Mouse (Mus musculus) hindbrain, embryonic 15.5 days (tissue): ENCODE results near the gene Rnf212. TPM values are rescaled to one million over a fixed set of nuclear protein-coding genes. Genes with fewer than 3 reads are reported as not detected.

Experiments
- ATAC-seq: fragments of 200-750 bp; cut with Nextera tagmentation; 2 replicates; pipeline ENCODE4 v1.8.0; 2017; ENCODE audit warnings: low read depth, moderate number of reproducible peaks, moderate TSS enrichment; ENCODE audit not compliant: low FRiP score
- H3K27ac ChIP-seq: fragments of 300-500 bp; sonication (generic); replicated peaks from 2 replicates; pipeline ENCODE4 v1.5.1; 2015; ENCODE audit warnings: mild to moderate bottlenecking, inconsistent platforms
- H3K27me3 ChIP-seq: fragments of 300-500 bp; sonication (generic); 2 replicates; pipeline ENCODE4 v1.6.1; 2015; ENCODE audit warnings: control low read depth, inconsistent platforms
- H3K36me3 ChIP-seq: fragments of 300-500 bp; sonication (generic); 2 replicates; pipeline ENCODE4 v1.6.1; 2015; ENCODE audit warnings: control low read depth, inconsistent platforms
- H3K4me1 ChIP-seq: fragments of 300-500 bp; sonication (generic); replicated peaks from 2 replicates; pipeline ENCODE4 v1.6.1; 2015; ENCODE audit warnings: control low read depth, inconsistent platforms
- H3K4me2 ChIP-seq: fragments of 300-500 bp; sonication (generic); 2 replicates; pipeline ENCODE4 v1.6.1; 2015; ENCODE audit warnings: moderate library complexity, mild to moderate bottlenecking, inconsistent platforms
- H3K4me3 ChIP-seq: fragments of 300-500 bp; sonication (generic); 2 replicates; pipeline ENCODE4 v1.5.1; 2015; ENCODE audit warnings: mild to moderate bottlenecking, inconsistent platforms
- H3K9ac ChIP-seq: fragments of 300-500 bp; sonication (generic); 2 replicates; pipeline ENCODE4 v1.6.1; 2015; ENCODE audit warnings: inconsistent platforms
- H3K9me3 ChIP-seq: fragments of 300-500 bp; sonication (generic); 2 replicates; pipeline ENCODE4 v1.6.1; 2016; ENCODE audit warnings: control low read depth, inconsistent platforms
- WGBS: fragments of 180-500 bp; shearing (Covaris S2); methylation state at CpG from one replicate; pipeline ENCODE4 v1.1.7; 2015; 5-methylcytosine and 5-hydroxymethylcytosine counted together
- polyA plus RNA-seq: library from polyadenylated mRNA; unstranded; fragments of >200 nt; fragmentation: Nextera tagmentation; extraction: Ambion mirVana; gene quantifications from 2 replicates; pipeline ENCODE4 v1.2.1, GENCODE M21; 2015

Rnf212 gene
- polyA plus RNA-seq, 1 experiment from 2014 or later = not detected

DNA sequence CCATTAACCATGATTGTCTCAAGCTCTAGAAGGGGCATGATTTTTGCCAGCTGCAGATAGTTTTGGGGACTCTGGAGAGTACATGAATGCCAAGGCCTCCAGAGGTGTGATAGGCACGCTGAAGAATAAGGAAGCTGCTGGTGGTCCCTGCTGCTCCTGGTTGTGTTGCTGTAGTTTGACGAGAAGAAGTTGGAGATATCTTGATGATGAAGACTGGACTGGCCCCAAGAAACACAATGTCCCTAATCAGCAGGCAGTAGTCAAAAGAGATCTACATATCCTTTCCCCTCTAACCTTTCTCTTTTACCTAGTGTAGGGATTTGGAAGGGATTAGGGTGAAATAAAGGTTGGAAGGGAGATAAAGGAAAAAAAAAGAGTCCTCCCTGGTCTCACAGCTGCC lies 32.2 kb downstream of the Rnf212 start:
- H3K4me2 ChIP-seq = no peak overlapping the region
- H3K27me3 ChIP-seq = no peaks in the 10 kb centered on the region
- no peak overlapping the region for H3K27ac ChIP-seq
- no peaks in the 10 kb centered on the region for H3K9me3 ChIP-seq
- no peaks in the 10 kb centered on the region for H3K4me1 ChIP-seq
- H3K36me3 ChIP-seq = no peaks in the 10 kb centered on the region
- ATAC-seq = no peak
- H3K9ac ChIP-seq = no peak overlapping the region
- no peak overlapping the region for H3K4me3 ChIP-seq
- WGBS = 79% methylated on average over 2 of the region's 2 CpGs

DNA sequence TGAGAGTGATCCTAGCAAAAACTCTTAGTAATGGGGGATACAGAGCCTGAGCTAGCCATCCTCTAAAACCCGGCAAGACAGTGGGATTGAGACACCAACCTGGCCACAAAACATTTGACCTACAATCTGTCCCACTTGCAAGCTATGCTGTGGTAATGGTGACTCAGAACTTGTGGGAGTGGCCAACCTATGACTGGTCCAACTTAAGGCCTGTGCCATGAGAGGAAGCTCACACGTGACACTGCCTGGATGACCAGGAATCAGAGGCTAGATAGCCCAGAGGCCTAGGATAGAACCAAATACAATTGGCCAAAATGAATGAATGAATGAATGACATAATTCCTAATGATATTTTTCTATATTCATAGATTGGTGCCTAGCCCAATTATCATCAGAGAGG lies 32.9 kb downstream of the Rnf212 start:
- H3K4me2 ChIP-seq = no peak overlapping the region
- H3K4me3 ChIP-seq = no peak overlapping the region
- ATAC-seq = no peak
- no peaks in the 10 kb centered on the region for H3K9me3 ChIP-seq
- no peaks in the 10 kb centered on the region for H3K27me3 ChIP-seq
- H3K4me1 ChIP-seq = no peaks in the 10 kb centered on the region
- no peak overlapping the region for H3K27ac ChIP-seq
- no peaks in the 10 kb centered on the region for H3K36me3 ChIP-seq
- H3K9ac ChIP-seq = no peak overlapping the region
- 80% methylated on average over 2 of the region's 2 CpGs for WGBS

DNA sequence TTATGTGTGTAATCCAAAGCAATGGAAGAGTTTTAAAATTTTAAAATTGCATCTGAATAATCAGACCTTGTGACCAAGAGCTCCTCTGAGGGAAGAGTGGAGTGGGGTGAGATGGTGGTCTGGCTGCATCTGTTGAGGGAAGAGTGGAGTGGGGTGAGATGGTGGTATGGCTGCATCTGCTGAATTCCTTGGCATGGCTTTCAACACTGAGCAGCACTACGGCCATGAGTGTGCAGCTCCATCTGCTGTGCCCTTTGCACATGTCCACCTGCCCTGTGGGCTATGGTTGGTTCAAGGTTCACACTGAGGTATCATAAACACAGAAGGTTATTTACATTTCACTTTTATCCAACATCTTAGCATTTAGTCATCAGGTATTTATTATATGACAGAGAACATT lies 47.4 kb downstream of the Rnf212 start:
- H3K27ac ChIP-seq = no peak overlapping the region
- H3K4me1 ChIP-seq = no peaks in the 10 kb centered on the region
- H3K9ac ChIP-seq = no peak overlapping the region
- H3K4me3 ChIP-seq = no peak overlapping the region
- no peak overlapping the region for H3K4me2 ChIP-seq
- no peak for ATAC-seq
- H3K36me3 ChIP-seq = no peaks in the 10 kb centered on the region
- H3K9me3 ChIP-seq = no peaks in the 10 kb centered on the region
- 87% methylated on average over 1 of the region's 1 CpGs for WGBS
- H3K27me3 ChIP-seq = no peaks in the 10 kb centered on the region

DNA sequence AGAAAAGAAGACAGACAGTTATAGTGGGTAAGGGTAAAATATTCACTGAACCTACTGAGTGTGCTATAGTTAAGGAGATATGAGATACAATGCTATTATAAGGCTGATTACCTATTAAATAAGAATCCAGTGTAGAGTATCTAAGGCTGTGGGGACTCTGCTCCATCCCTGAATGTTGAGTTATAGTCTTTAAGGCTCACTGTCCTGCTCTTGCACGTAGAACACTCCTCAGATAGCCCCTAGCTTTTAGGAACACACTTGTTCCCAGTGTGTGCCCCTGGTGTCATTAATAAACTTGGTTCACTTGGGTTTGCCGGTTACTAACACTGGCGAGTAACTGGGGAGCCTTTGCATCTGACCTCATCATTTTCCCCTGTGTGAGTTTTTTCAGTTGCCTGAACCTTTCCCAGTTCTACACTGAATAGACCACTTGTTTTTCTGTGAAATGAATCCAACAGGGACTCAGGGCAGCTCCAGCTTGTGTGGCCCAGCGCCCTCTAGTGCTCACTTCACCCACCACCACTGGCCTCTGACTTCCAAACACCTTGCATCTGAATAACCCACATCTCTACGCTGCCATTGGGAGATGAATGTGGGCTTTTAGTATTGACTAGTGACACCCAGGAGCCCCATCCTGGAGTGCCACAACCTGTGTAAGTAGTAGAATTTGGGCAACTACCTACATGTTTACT lies 48.1 kb downstream of the Rnf212 start:
- H3K9me3 ChIP-seq = no peaks in the 10 kb centered on the region
- H3K27me3 ChIP-seq = no peaks in the 10 kb centered on the region

DNA sequence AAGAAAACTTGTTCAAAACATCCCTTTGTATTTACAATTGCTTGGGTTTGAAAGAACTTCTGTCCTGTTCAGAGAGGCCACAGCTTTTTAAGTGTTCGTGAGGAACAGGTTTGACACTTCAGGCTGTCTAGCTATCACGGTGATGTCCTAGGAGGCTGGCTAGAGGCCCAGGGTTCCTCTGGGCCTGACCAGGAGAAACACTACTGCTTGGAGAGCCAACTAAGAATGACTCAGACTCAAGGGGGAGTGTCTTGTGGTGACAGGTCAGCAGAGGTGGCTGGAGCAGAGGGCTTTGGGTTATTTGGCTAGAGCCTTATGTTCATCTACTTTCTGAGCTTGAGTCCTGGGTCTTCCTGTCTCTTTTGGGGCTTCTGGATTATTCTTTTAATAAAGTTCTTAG lies 50.8 kb downstream of the Rnf212 start:
- no peak for ATAC-seq
- H3K36me3 ChIP-seq = no peaks in the 10 kb centered on the region
- no peak overlapping the region for H3K9ac ChIP-seq
- no peaks in the 10 kb centered on the region for H3K27me3 ChIP-seq
- no peaks in the 10 kb centered on the region for H3K9me3 ChIP-seq
- H3K4me2 ChIP-seq = no peak overlapping the region
- H3K27ac ChIP-seq = no peak overlapping the region
- 65% methylated on average over 2 of the region's 2 CpGs for WGBS
- no peak overlapping the region for H3K4me3 ChIP-seq
- no peaks in the 10 kb centered on the region for H3K4me1 ChIP-seq

More for the DNA sequence above, 48.1 kb downstream of the Rnf212 start:
- no peak overlapping the region for H3K27ac ChIP-seq
- H3K36me3 ChIP-seq = no peaks in the 10 kb centered on the region
- peak; percentile 79; the same call in 1 of the 2 replicates for ATAC-seq
- no peak overlapping the region for H3K4me2 ChIP-seq
- whole genome bisulfite sequencing = 19% methylated on average over 5 of the region's 5 CpGs
- no peaks in the 10 kb centered on the region for H3K4me1 ChIP-seq
- H3K9ac ChIP-seq = no peak overlapping the region
- no peak overlapping the region for H3K4me3 ChIP-seq

DNA sequence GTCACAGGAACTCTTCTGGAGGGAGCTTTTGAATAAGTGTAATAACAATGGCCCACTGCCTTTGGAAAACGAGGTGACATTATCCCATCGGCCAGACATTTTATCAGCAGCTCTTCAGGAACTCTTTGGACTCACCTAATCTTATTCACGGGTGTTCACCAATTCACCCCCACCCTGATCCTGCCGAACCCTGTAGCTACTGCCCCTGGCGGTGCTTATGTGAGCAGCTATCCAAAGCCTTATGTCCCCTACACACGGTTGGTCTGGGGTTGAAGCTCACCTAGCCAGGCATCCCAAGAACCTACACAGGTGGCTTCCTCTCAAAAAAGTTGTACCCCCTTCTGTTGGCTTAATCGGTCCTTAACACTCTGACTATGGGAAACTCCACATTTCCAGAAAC lies 55.0 kb downstream of the Rnf212 start:
- WGBS = 76% methylated on average over 7 of the region's 7 CpGs
- H3K4me1 ChIP-seq = peaks cover 9% of the 10 kb centered on the region; the same call in 1 of the 2 replicates
- no peak overlapping the region for H3K9ac ChIP-seq
- ATAC-seq = no peak
- H3K9me3 ChIP-seq = no peaks in the 10 kb centered on the region
- H3K4me3 ChIP-seq = no peak overlapping the region
- no peaks in the 10 kb centered on the region for H3K27me3 ChIP-seq
- no peaks in the 10 kb centered on the region for H3K36me3 ChIP-seq
- H3K27ac ChIP-seq = no peak overlapping the region
- no peak overlapping the region for H3K4me2 ChIP-seq

DNA sequence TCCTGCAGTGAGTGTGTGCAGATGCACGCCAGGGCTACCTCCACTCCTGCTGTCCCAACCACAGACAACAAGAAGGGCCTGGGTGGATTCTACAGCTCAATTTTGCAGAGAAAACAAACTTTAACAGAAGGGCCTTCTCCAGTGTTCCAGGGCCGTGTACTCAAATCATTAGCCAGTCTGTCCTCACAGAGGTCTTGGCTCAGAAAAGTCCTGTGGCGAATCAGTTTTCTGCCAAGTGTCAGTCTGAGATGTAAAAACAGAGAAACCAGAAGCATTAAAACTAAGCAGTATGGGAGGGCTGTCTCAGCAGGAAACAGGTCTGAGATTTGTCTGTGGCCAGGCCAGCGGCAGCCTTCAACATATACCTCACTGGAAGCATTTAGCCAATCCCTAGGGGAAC lies 56.7 kb downstream of the Rnf212 start:
- H3K27ac ChIP-seq = peak overlapping the region; percentile 30; the same call in 1 of the 2 replicates
- H3K27me3 ChIP-seq = no peaks in the 10 kb centered on the region
- peaks cover 9% of the 10 kb centered on the region; the same call in 1 of the 2 replicates for H3K4me1 ChIP-seq
- no peak overlapping the region for H3K4me2 ChIP-seq
- WGBS = 32% methylated on average over 4 of the region's 4 CpGs
- no peak overlapping the region for H3K4me3 ChIP-seq
- H3K9ac ChIP-seq = no peak overlapping the region
- H3K9me3 ChIP-seq = no peaks in the 10 kb centered on the region
- no peak for ATAC-seq
- no peaks in the 10 kb centered on the region for H3K36me3 ChIP-seq

DNA sequence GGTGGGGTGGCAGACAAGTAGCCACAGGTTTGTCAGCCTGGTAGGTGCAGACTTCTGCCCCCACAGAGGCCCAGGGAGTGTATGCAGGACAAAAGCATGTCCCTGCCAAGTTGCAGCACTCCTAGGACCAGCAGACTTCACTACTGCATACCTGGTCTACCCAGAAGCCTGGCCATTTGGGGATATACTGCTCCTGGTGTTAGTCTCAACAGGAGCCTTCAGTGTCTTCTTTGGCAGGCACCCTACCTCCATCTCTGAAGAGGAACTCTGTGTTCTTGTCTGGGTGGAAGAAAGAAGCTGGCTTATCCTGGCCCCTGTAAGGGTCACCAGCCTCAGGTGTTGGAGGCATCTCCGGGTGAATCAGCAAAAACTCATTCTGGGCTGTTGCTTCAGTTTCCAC lies 58.8 kb downstream of the Rnf212 start:
- Histone ChIP-seq H3K27me3 (no peaks in the 10 kb centered on the region), H3K9me3 (no peaks in the 10 kb centered on the region), H3K9ac (no peak overlapping the region), H3K4me2 (no peak overlapping the region), H3K4me3 (no peak overlapping the region), H3K27ac (no peak overlapping the region), H3K36me3 (no peaks in the 10 kb centered on the region), H3K4me1 (peaks cover 9% of the 10 kb centered on the region; the same call in 1 of the 2 replicates)
- 92% methylated on average over 1 of the region's 1 CpGs for WGBS
- no peak for ATAC-seq

DNA sequence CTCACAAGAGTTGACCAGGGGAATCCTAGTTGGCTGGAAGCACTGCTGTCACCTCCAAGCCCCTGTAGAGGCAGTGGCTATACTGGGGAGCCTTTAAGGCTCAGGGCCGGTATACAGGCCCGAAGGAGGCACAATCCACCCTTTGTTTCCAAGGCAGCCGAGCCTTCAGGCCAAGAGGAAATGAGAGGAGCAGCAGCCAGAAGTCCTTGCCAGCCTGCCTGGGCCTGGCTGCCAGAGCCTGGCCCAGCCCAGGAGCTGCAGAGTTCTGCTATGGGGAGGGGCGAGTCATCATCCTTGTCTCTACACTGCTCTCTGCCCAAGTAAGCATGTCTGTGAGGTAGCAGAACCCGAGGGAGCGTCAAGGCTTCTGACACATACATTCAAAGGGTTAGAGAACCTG lies 60.6 kb downstream of the Rnf212 start:
- no peaks in the 10 kb centered on the region for H3K27me3 ChIP-seq
- no peak overlapping the region for H3K9ac ChIP-seq
- WGBS = 63% methylated on average over 6 of the region's 6 CpGs
- H3K4me1 ChIP-seq = peaks cover 9% of the 10 kb centered on the region; the same call in 1 of the 2 replicates
- no peaks in the 10 kb centered on the region for H3K36me3 ChIP-seq
- no peaks in the 10 kb centered on the region for H3K9me3 ChIP-seq
- no peak overlapping the region for H3K4me2 ChIP-seq
- ATAC-seq = peak; percentile 87
- H3K27ac ChIP-seq = peak overlapping the region; percentile 62; the same call in 1 of the 2 replicates
- H3K4me3 ChIP-seq = no peak overlapping the region

DNA sequence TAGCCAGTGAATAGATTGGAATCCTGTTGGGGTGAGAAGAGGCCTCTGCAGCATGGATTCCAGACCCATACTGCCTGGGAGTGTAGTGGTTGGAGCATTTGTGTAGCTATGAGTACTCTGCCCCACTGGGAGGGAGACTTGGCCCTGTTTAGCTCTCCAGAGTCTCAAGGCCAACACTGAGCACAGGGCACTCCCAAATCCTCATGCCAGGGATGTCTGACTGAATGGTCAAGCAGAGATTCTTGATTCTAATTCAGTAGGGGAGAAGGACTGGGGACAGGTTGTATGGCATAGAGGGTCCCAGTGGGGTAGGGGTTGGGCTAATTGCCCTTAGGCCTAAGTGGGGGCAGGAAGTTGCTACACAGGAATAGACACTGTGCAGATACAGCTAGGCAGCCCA lies 61.1 kb downstream of the Rnf212 start:
- no peaks in the 10 kb centered on the region for H3K9me3 ChIP-seq
- peak; percentile 4; the same call in 1 of the 2 replicates for ATAC-seq
- H3K36me3 ChIP-seq = no peaks in the 10 kb centered on the region
- H3K4me1 ChIP-seq = peaks cover 9% of the 10 kb centered on the region; the same call in 1 of the 2 replicates
- H3K4me2 ChIP-seq = no peak overlapping the region
- no peak overlapping the region for H3K9ac ChIP-seq
- H3K4me3 ChIP-seq = no peak overlapping the region
- no peaks in the 10 kb centered on the region for H3K27me3 ChIP-seq
- peak overlapping the region; percentile 62; the same call in 1 of the 2 replicates for H3K27ac ChIP-seq

DNA sequence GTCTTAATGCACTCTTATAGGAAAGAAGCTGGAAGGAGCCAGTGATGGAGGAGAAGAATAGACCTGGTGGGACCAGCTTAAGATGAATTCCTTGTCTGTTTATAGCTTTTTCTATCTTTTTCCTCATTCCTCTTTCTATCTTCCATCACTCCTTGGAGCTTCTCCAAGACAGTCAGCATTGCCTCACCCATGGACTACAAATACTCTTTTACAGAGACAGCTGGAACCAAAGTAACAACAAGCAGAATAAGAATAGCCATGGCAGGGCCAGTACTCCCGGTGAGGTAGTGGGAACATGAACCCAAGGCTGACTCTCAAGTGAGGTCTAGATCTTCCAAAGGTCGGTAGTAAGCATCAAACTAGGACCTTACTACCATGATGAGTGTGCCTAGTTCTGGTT lies 61.7 kb downstream of the Rnf212 start:
- H3K36me3 ChIP-seq = no peaks in the 10 kb centered on the region
- H3K4me1 ChIP-seq = peaks cover 7% of the 10 kb centered on the region; the same call in 1 of the 2 replicates
- no peak overlapping the region for H3K9ac ChIP-seq
- WGBS = 86% methylated on average over 2 of the region's 2 CpGs
- no peaks in the 10 kb centered on the region for H3K9me3 ChIP-seq
- no peaks in the 10 kb centered on the region for H3K27me3 ChIP-seq
- H3K4me3 ChIP-seq = no peak overlapping the region
- no peak overlapping the region for H3K27ac ChIP-seq
- no peak for ATAC-seq
- H3K4me2 ChIP-seq = no peak overlapping the region

DNA sequence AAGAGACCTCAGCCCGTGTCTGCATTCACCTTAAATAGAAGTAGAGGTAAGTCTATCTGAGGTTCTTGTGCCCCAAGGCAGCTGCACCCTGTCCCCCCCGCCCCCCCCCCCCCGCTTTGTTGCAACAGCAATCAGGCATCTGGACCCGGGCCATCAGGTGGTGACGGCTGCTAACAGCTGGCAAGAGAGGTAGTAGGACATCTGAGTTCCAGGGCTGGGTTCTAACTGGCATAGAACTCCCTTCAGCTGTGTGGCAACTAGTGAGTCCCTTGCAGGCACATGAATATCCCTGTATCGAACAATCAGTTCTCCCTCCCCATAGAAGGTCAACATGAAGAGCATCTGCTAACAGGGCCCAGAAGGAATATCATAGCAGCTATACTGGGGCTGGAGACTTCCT lies 62.8 kb downstream of the Rnf212 start:
- no peak overlapping the region for H3K27ac ChIP-seq
- H3K9me3 ChIP-seq = no peaks in the 10 kb centered on the region
- no peak overlapping the region for H3K4me2 ChIP-seq
- H3K36me3 ChIP-seq = no peaks in the 10 kb centered on the region
- no peak overlapping the region for H3K9ac ChIP-seq
- ATAC-seq = no peak
- H3K27me3 ChIP-seq = no peaks in the 10 kb centered on the region
- H3K4me3 ChIP-seq = no peak overlapping the region
- no peaks in the 10 kb centered on the region for H3K4me1 ChIP-seq
- 87% methylated on average over 6 of the region's 6 CpGs for WGBS
